Mouse (Mus musculus): ENCODE data around the gene Fndc9. TPM values are rescaled to one million over a fixed set of nuclear protein-coding genes. Genes with fewer than 3 reads are reported as not detected.

Fndc9 gene
- polyA plus RNA-seq, 1 experiment, result not detected

DNA sequence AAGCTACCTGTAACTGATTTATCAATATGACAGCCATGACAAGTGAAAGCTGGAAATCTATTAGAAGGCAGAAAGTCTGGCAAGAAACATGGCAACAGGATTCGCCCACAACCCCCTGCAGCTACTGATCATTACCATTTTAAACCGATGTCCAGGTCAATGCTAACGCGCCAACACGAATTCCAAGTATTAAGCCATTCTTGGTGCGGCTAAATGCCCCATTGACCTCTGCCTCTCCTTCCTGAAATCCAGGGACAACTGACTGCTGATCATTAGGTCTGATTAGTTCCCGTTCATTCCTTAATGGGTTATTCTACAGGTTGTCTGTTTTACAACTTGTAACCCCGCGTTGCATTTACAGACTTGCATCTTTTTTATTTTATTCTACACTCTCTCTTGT, 17.6 kb upstream of the Fndc9 start:
- no peak overlapping the region for H3K27ac ChIP-seq (ENCODE audit: insufficient read depth, low read depth, low read length)
- WGBS, result 86% methylated on average over 9 of the region's 9 CpGs
- no peaks in the 10 kb centered on the region for H3K36me3 ChIP-seq (ENCODE audit: control insufficient read depth, insufficient read depth, low read length)
- no peak overlapping the region for H3K4me3 ChIP-seq (ENCODE audit: low read depth, low read length)
- no peaks in the 10 kb centered on the region for H3K27me3 ChIP-seq (ENCODE audit: control insufficient read depth, insufficient read depth, low read length)
- no peaks in the 10 kb centered on the region; the same call in 1 of the 2 replicates for H3K4me1 ChIP-seq (ENCODE audit: control insufficient read depth, insufficient read depth, insufficient read length, low read length)
- no peak for TF ChIP-seq CTCF (IDR thresholded peaks at IDR 0.05; ENCODE audit: extremely low read depth, insufficient read length, insufficient replicate concordance, low read depth, low read length)
- TF ChIP-seq POLR2A (IDR thresholded peaks at IDR 0.05; ENCODE audit: low read depth, low read length), result no peak

- Histone ChIP-seq H3K27ac (ENCODE audit: insufficient read depth, low read depth, low read length) (no peak overlapping the region), H3K4me1 (ENCODE audit: control insufficient read depth, insufficient read depth, insufficient read length, low read length) (no peaks in the 10 kb centered on the region; the same call in 1 of the 2 replicates), H3K27me3 (ENCODE audit: control insufficient read depth, insufficient read depth, low read length) (no peaks in the 10 kb centered on the region), H3K36me3 (ENCODE audit: control insufficient read depth, insufficient read depth, low read length) (no peaks in the 10 kb centered on the region), H3K4me3 (ENCODE audit: low read depth, low read length) (no peak overlapping the region)
- 50% methylated on average over 5 of the region's 5 CpGs for WGBS
- TF ChIP-seq POLR2A (IDR thresholded peaks at IDR 0.05; ENCODE audit: low read depth, low read length), result no peak
- no peak for TF ChIP-seq CTCF (IDR thresholded peaks at IDR 0.05; ENCODE audit: extremely low read depth, insufficient read length, insufficient replicate concordance, low read depth, low read length)
Measured at GRCm38 (mm10) chr11:46218584-46218983, 16.7 kb upstream of the Fndc9 start.

GRCm38 (mm10) chr11:46219380-46219779, 16.0 kb upstream of the Fndc9 start:
- no peak for TF ChIP-seq POLR2A (IDR thresholded peaks at IDR 0.05; ENCODE audit: low read depth, low read length)
- Histone ChIP-seq H3K4me3 (ENCODE audit: low read depth, low read length) (no peak overlapping the region), H3K4me1 (ENCODE audit: control insufficient read depth, insufficient read depth, insufficient read length, low read length) (no peaks in the 10 kb centered on the region; the same call in 1 of the 2 replicates), H3K36me3 (ENCODE audit: control insufficient read depth, insufficient read depth, low read length) (no peaks in the 10 kb centered on the region), H3K27ac (ENCODE audit: insufficient read depth, low read depth, low read length) (no peak overlapping the region), H3K27me3 (ENCODE audit: control insufficient read depth, insufficient read depth, low read length) (no peaks in the 10 kb centered on the region)
- WGBS, result 83% methylated on average over 9 of the region's 9 CpGs

DNA sequence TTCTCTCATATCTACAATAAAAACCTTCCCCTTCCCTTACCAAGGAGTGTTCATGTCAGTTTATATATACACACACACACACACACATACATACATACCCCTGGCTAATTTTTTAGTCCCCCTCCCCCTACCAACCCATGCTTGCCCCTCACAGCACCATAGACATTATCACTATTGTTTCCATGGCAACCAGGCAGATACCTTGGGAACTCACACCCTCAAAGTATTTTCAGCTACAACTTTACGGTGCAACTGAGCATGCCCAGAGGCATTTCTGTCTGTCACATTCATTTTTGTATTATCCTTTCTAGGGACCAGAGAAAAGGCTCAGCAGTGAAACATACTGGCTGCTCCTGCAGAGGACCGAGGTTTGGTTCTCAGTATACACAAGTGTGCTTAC, 15.1 kb upstream of the Fndc9 start:
- H3K27ac ChIP-seq (ENCODE audit: insufficient read depth, low read depth, low read length), result no peak overlapping the region
- no peaks in the 10 kb centered on the region for H3K27me3 ChIP-seq (ENCODE audit: control insufficient read depth, insufficient read depth, low read length)
- no peaks in the 10 kb centered on the region for H3K36me3 ChIP-seq (ENCODE audit: control insufficient read depth, insufficient read depth, low read length)
- TF ChIP-seq POLR2A (IDR thresholded peaks at IDR 0.05; ENCODE audit: low read depth, low read length) (no peak), CTCF (IDR thresholded peaks at IDR 0.05; ENCODE audit: extremely low read depth, insufficient read length, insufficient replicate concordance, low read depth, low read length) (no peak)
- no peaks in the 10 kb centered on the region for H3K4me1 ChIP-seq (ENCODE audit: control insufficient read depth, insufficient read depth, insufficient read length, low read length)
- 82% methylated on average over 2 of the region's 2 CpGs for WGBS
- no peak overlapping the region for H3K4me3 ChIP-seq (ENCODE audit: low read depth, low read length)

DNA sequence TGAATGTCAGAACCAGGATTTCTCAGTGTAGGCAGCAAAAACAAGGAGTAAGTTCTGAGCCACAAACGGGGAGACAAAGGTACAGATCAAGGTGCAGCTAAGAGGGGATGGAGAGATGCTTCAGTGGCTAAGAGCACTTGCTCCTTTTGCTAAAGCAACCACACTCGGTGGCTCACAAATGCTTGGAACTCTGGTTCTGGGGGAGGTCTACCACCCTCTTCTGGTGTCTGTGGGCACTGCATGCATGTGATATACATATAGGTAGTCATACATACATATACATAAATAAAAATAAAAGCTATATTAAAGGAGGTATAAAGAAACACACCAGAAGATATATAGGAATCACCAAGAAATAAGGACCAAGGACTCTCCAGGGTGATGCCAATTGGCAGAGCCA, 11.8 kb upstream of the Fndc9 start:
- H3K27ac ChIP-seq (ENCODE audit: insufficient read depth, low read depth, low read length), result no peak overlapping the region
- TF ChIP-seq POLR2A (IDR thresholded peaks at IDR 0.05; ENCODE audit: low read depth, low read length), result no peak
- TF ChIP-seq CTCF (IDR thresholded peaks at IDR 0.05; ENCODE audit: extremely low read depth, insufficient read length, insufficient replicate concordance, low read depth, low read length), result 0 out of 2 replicates have a peak, but pooled peaks have one; percentile 12
- H3K4me1 ChIP-seq (ENCODE audit: control insufficient read depth, insufficient read depth, insufficient read length, low read length), result no peaks in the 10 kb centered on the region
- no peaks in the 10 kb centered on the region for H3K27me3 ChIP-seq (ENCODE audit: control insufficient read depth, insufficient read depth, low read length)
- 83% methylated on average over 2 of the region's 2 CpGs for WGBS
- H3K4me3 ChIP-seq (ENCODE audit: low read depth, low read length), result no peak overlapping the region
- no peaks in the 10 kb centered on the region for H3K36me3 ChIP-seq (ENCODE audit: control insufficient read depth, insufficient read depth, low read length)

GRCm38 (mm10) chr11:46225345-46225744, 10.0 kb upstream of the Fndc9 start:
- no peak overlapping the region for H3K4me3 ChIP-seq (ENCODE audit: low read depth, low read length)
- no peak overlapping the region for H3K27ac ChIP-seq (ENCODE audit: insufficient read depth, low read depth, low read length)
- H3K36me3 ChIP-seq (ENCODE audit: control insufficient read depth, insufficient read depth, low read length), result no peaks in the 10 kb centered on the region
- H3K27me3 ChIP-seq (ENCODE audit: control insufficient read depth, insufficient read depth, low read length), result no peaks in the 10 kb centered on the region
- 86% methylated on average over 5 of the region's 5 CpGs for WGBS
- no peak for TF ChIP-seq CTCF (IDR thresholded peaks at IDR 0.05; ENCODE audit: extremely low read depth, insufficient read length, insufficient replicate concordance, low read depth, low read length)
- H3K4me1 ChIP-seq (ENCODE audit: control insufficient read depth, insufficient read depth, insufficient read length, low read length), result no peaks in the 10 kb centered on the region

GRCm38 (mm10) chr11:46230184-46230583, 5.1 kb upstream of the Fndc9 start:
- Histone ChIP-seq H3K27me3 (ENCODE audit: control insufficient read depth, insufficient read depth, low read length) (no peaks in the 10 kb centered on the region), H3K36me3 (ENCODE audit: control insufficient read depth, insufficient read depth, low read length) (no peaks in the 10 kb centered on the region), H3K4me1 (ENCODE audit: control insufficient read depth, insufficient read depth, insufficient read length, low read length) (no peaks in the 10 kb centered on the region), H3K4me3 (ENCODE audit: low read depth, low read length) (no peak overlapping the region), H3K27ac (ENCODE audit: insufficient read depth, low read depth, low read length) (no peak overlapping the region)
- TF ChIP-seq CTCF (IDR thresholded peaks at IDR 0.05; ENCODE audit: extremely low read depth, insufficient read length, insufficient replicate concordance, low read depth, low read length) (no peak), POLR2A (IDR thresholded peaks at IDR 0.05; ENCODE audit: low read depth, low read length) (no peak)
- 72% methylated on average over 6 of the region's 6 CpGs for WGBS

GRCm38 (mm10) chr11:46232803-46233202, 2.5 kb upstream of the Fndc9 start:
- WGBS, result 88% methylated on average over 4 of the region's 4 CpGs
- H3K4me1 ChIP-seq (ENCODE audit: control insufficient read depth, insufficient read depth, insufficient read length, low read length), result no peaks in the 10 kb centered on the region
- no peak for TF ChIP-seq POLR2A (IDR thresholded peaks at IDR 0.05; ENCODE audit: low read depth, low read length)
- TF ChIP-seq CTCF (IDR thresholded peaks at IDR 0.05; ENCODE audit: extremely low read depth, insufficient read length, insufficient replicate concordance, low read depth, low read length), result no peak
- H3K27me3 ChIP-seq (ENCODE audit: control insufficient read depth, insufficient read depth, low read length), result no peaks in the 10 kb centered on the region
- H3K36me3 ChIP-seq (ENCODE audit: control insufficient read depth, insufficient read depth, low read length), result 0 out of 2 replicates have a peak, but pooled peaks cover 2% of the 10 kb centered on the region
- H3K27ac ChIP-seq (ENCODE audit: insufficient read depth, low read depth, low read length), result no peak overlapping the region
- H3K4me3 ChIP-seq (ENCODE audit: low read depth, low read length), result no peak overlapping the region

Data from small intestine, adult 2 months (tissue).